20 mouse cellular contexts compared by ENCODE assay signal in genomic region chr13:102022757-102023156, GRCm38 (mm10).
"Had no signal": no experiment of that assay in that cellular context is flagged by ENCODE, and none has a peak within 500 bp of the region (broad histone marks: within the 10 kb centered on the region; RNA-seq: fewer than 3 reads in every experiment).

No protein-coding gene starts in this region.

- H3K9ac ChIP-seq: heart, embryonic 13.5 days; heart, embryonic 15.5 days; hindbrain, embryonic 13.5 days; hindbrain, embryonic 15.5 days; limb, embryonic 12.5 days; liver, embryonic 14.5 days had no signal

- H3K27ac ChIP-seq: heart, adult 2 months; heart, embryonic 13.5 days; heart, embryonic 15.5 days; hindbrain, embryonic 13.5 days; hindbrain, embryonic 15.5 days; hindbrain, postnatal 0 days; layer of hippocampus, adult 2 months; left cerebral cortex, adult 2 months; limb, embryonic 10.5 days; limb, embryonic 12.5 days; liver, embryonic 14.5 days had no signal

- H3K27me3 ChIP-seq: heart, embryonic 13.5 days; heart, embryonic 15.5 days; hindbrain, embryonic 13.5 days; hindbrain, embryonic 15.5 days; limb, embryonic 12.5 days had no signal

- H3K4me3 ChIP-seq: heart, adult 2 months; heart, embryonic 13.5 days; heart, embryonic 15.5 days; hindbrain, embryonic 13.5 days; hindbrain, embryonic 15.5 days; layer of hippocampus, adult 2 months; left cerebral cortex, adult 2 months; limb, embryonic 10.5 days; limb, embryonic 12.5 days had no signal

- H3K36me3 ChIP-seq: heart, embryonic 13.5 days; heart, embryonic 15.5 days; hindbrain, embryonic 13.5 days; hindbrain, embryonic 15.5 days; limb, embryonic 10.5 days; limb, embryonic 12.5 days had no signal

- DNase-seq: gastrocnemius, postnatal 14 days; gastrocnemius, postnatal 36 days; heart, adult 11 months; heart, adult 2 months; heart, postnatal 14 days; heart, postnatal 36 days; kidney, adult 18-20 months; kidney, adult 8-10 months; kidney, postnatal 10 days; kidney, postnatal 4 days had no signal

- ATAC-seq: hindbrain, postnatal 0 days had no signal

- H3K4me1 ChIP-seq: heart, embryonic 13.5 days; heart, embryonic 15.5 days; hindbrain, embryonic 13.5 days; hindbrain, embryonic 15.5 days; limb, embryonic 10.5 days; limb, embryonic 12.5 days had no signal
